Mouse (Mus musculus): ENCODE results near the gene Dnajc12.

GRCm38 (mm10) chr10:63457292-63458128, 75.3 kb downstream of the Dnajc12 start:
- TF ChIP-seq E2F4 (IDR thresholded peaks at IDR 0.05; ENCODE audit: insufficient read depth): no peak
- TF ChIP-seq TCF12 (IDR thresholded peaks at IDR 0.05; ENCODE audit: insufficient read depth, poor library complexity, severe bottlenecking): no peak
- no peak for TF ChIP-seq POLR2A (IDR thresholded peaks at IDR 0.05; ENCODE audit: insufficient read length, low read depth)
- TF ChIP-seq MAX (IDR thresholded peaks at IDR 0.05; ENCODE audit: low read depth): no peak
- TF ChIP-seq TCF3 (IDR thresholded peaks at IDR 0.05; ENCODE audit: insufficient read length, low read depth): no peak
- TF ChIP-seq MYOD1 (IDR thresholded peaks at IDR 0.05; ENCODE audit: control insufficient read depth in 1 of 3, insufficient read length in 2 of 3, low read depth in 2 of 3): no peak
- no peak for TF ChIP-seq USF1 (IDR thresholded peaks at IDR 0.05; ENCODE audit: low read depth)
- no peak for TF ChIP-seq CEBPB (IDR thresholded peaks at IDR 0.05; ENCODE audit: insufficient read depth, poor library complexity, severe bottlenecking)
